Mouse (Mus musculus) thymus, adult 2 months (tissue): ENCODE measurements around the gene Zswim1. TPM values are rescaled to one million over a fixed set of nuclear protein-coding genes. Genes with fewer than 3 reads are reported as not detected.
A peak's percentile ranks its signal among the peaks of the same experiment; 100 is the strongest.
"Not testable (repeated sequence)": the region's sequence is repeated elsewhere in the genome, so short reads cannot be mapped to it uniquely, and the experiment has no call there.

Source experiments
- DNase-seq: peaks from one replicate; pipeline ENCODE4 v3.0.0; 2021
- H3K27ac ChIP-seq: fragments of 200-500 bp; 2 replicates; pipeline ENCODE4 v1.5.1; 2012; ENCODE audit warnings: low read length, control low read depth; ENCODE audit not compliant: control insufficient read depth, insufficient read depth
- H3K27me3 ChIP-seq: fragments of 200-500 bp; 2 replicates; pipeline ENCODE4 v1.6.1; 2012; ENCODE audit warnings: mild to moderate bottlenecking, low read length, moderate library complexity, mixed read lengths; ENCODE audit not compliant: control insufficient read depth, insufficient read depth
- H3K36me3 ChIP-seq: fragments of 200-500 bp; 2 replicates; pipeline ENCODE4 v1.6.1; 2012; ENCODE audit warnings: mild to moderate bottlenecking, low read length, moderate library complexity; ENCODE audit not compliant: control insufficient read depth, insufficient read depth
- H3K4me1 ChIP-seq: fragments of 200-500 bp; replicated peaks from 2 replicates; pipeline ENCODE4 v1.6.1; 2012; ENCODE audit warnings: low read length; ENCODE audit not compliant: control insufficient read depth, insufficient read depth
- H3K4me3 ChIP-seq: fragments of 200-500 bp; 2 replicates; pipeline ENCODE4 v1.5.1; 2012; ENCODE audit warnings: mild to moderate bottlenecking, low read length, control low read depth, moderate library complexity; ENCODE audit not compliant: control insufficient read depth, insufficient read depth
- CTCF ChIP-seq: fragments of 200-500 bp; IDR thresholded peaks from 2 replicates; pipeline ENCODE4 v1.5.1; 2012; ENCODE audit warnings: mild to moderate bottlenecking, control low read depth, low read length, moderate library complexity, borderline replicate concordance; ENCODE audit not compliant: control insufficient read depth, poor library complexity, insufficient read depth; ENCODE audit errors: extremely low read depth
- POLR2A ChIP-seq: fragments of 200-500 bp; IDR thresholded peaks from 2 replicates; pipeline ENCODE4 v1.6.1; 2012; ENCODE audit warnings: mild to moderate bottlenecking, low read length, control low read depth, moderate library complexity; ENCODE audit not compliant: control insufficient read depth, poor library complexity, insufficient read depth; ENCODE audit errors: extremely low read depth
- WGBS: fragments of 180-500 bp; shearing (Covaris S2); methylation state at CpG from one replicate; pipeline ENCODE4 v1.1.7; 2018; 5-methylcytosine and 5-hydroxymethylcytosine counted together
- polyA plus RNA-seq: library from polyadenylated mRNA; depleted of rRNA; stranded (reverse); fragments of >200 nt; gene quantifications from 2 replicates; pipeline ENCODE4 v1.2.3, GENCODE M21; 2012

Gene Zswim1
- polyA plus RNA-seq, 1 experiment: 9.5 TPM

DNA sequence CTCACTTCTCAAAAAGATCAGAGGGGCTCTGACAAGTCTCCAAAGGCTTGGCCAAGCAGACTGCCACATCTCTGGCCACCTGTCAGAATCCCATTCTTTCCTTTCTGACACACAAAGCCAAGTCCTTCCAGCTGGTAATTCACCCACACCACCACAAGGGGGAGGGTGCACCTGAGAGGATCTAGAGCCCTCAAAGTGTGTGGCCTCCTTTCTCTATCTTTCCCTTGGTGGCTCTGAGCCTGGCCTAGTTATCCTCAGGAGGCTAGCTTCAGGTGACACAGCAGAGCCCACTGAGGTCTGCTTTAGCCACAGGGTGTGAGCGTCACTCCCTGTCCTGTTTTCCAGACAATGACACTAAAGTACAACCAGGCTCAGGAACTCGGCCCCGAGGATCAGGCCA, 29.2 kb upstream of the Zswim1 start:
- no peak overlapping the region for H3K27ac ChIP-seq
- peak; percentile 70 for DNase-seq
- TF ChIP-seq CTCF (no peak; the same call in 1 of the 2 replicates), POLR2A (no peak)
- peaks cover 30% of the 10 kb centered on the region for H3K36me3 ChIP-seq
- WGBS: 99% methylated on average over 3 of the region's 3 CpGs
- H3K27me3 ChIP-seq: no peaks in the 10 kb centered on the region
- no peak overlapping the region for H3K4me3 ChIP-seq
- no peaks in the 10 kb centered on the region for H3K4me1 ChIP-seq

DNA sequence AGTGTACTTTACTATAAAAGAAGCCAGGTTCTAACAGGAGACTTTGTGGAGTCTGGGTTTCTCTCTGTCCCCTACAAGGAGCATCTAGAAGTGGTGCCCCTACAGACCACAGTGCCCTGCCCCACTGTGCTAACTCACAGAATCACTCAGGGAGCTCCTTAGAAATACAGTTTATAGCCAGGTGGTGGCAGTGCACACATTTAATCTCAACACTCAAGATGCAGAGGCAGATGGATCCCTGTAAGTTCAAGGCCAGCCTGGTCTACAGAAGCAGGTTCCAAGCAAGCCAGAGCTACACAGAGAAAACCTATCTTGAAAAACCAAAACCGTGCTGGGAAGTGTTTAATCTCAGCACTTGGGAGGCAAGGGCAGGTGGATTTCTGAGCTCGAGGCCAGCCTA, 28.7 kb upstream of the Zswim1 start:
- H3K36me3 ChIP-seq: peaks cover 30% of the 10 kb centered on the region
- WGBS: 95% methylated on average over 2 of the region's 2 CpGs
- no peak for DNase-seq

GRCm38 (mm10) chr2:164794293-164794692, 28.2 kb upstream of the Zswim1 start:
- no peaks in the 10 kb centered on the region for H3K4me1 ChIP-seq
- peaks cover 30% of the 10 kb centered on the region for H3K36me3 ChIP-seq
- 45% methylated on average over 5 of the region's 5 CpGs for WGBS
- H3K27ac ChIP-seq: no peak overlapping the region
- peak; percentile 72 for DNase-seq
- peak; percentile 49; the same call in 1 of the 2 replicates for TF ChIP-seq CTCF
- no peak for TF ChIP-seq POLR2A
- H3K27me3 ChIP-seq: no peaks in the 10 kb centered on the region
- H3K4me3 ChIP-seq: no peak overlapping the region

More for the DNA sequence above, 28.7 kb upstream of the Zswim1 start:
- no peaks in the 10 kb centered on the region for H3K27me3 ChIP-seq
- H3K27ac ChIP-seq: no peak overlapping the region
- no peak overlapping the region for H3K4me3 ChIP-seq
- no peaks in the 10 kb centered on the region for H3K4me1 ChIP-seq
- TF ChIP-seq CTCF (no peak), POLR2A (no peak)

DNA sequence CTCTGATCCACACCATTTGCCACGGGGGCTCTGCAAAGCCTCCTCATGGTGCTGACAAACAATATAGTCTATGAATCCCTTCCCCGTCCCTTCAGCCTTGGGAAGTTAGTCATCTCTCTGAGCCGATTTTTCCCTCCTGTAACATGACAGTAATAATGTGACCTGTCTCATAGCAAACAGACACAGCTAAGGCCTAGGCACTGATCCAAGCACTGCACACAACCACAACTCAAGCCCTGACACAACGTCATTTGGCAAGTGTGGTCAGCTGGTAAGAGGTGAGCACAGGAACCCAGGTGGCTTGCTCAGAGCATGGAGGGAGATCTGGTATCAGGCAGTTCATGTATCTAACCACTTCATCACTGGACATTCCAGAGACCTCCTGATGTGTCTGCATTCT, 26.6 kb upstream of the Zswim1 start:
- TF ChIP-seq POLR2A: no peak
- no peak for TF ChIP-seq CTCF
- Histone ChIP-seq H3K27me3 (no peaks in the 10 kb centered on the region), H3K36me3 (peaks cover 30% of the 10 kb centered on the region), H3K4me3 (no peak overlapping the region), H3K27ac (no peak overlapping the region), H3K4me1 (no peaks in the 10 kb centered on the region)
- 95% methylated on average over 4 of the region's 4 CpGs for WGBS
- no peak for DNase-seq

DNA sequence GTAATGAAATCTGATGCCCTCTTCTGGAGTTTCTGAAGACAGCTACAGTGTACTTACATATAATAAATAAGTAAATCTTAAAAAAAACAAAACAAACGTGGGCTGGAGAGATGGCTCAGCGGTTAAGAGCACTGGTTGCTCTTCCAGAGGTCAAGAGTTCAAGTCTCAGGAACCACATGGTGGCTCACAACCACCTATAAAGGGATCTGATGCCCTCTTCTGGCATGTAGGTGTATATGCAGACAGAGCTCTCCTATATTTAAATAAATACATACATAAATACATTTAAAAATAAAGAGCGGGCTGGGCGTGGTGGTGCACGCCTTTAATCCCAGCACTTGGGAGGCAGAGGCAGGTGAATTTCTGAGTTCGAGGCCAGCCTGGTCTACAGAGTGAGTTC, 23.9 kb upstream of the Zswim1 start:
- H3K27me3 ChIP-seq, DNase-seq, H3K4me1 ChIP-seq, H3K27ac ChIP-seq, H3K4me3 ChIP-seq: not testable (repeated sequence)
- WGBS: 87% methylated on average over 6 of the region's 6 CpGs
- peaks cover 22% of the 10 kb centered on the region for H3K36me3 ChIP-seq

DNA sequence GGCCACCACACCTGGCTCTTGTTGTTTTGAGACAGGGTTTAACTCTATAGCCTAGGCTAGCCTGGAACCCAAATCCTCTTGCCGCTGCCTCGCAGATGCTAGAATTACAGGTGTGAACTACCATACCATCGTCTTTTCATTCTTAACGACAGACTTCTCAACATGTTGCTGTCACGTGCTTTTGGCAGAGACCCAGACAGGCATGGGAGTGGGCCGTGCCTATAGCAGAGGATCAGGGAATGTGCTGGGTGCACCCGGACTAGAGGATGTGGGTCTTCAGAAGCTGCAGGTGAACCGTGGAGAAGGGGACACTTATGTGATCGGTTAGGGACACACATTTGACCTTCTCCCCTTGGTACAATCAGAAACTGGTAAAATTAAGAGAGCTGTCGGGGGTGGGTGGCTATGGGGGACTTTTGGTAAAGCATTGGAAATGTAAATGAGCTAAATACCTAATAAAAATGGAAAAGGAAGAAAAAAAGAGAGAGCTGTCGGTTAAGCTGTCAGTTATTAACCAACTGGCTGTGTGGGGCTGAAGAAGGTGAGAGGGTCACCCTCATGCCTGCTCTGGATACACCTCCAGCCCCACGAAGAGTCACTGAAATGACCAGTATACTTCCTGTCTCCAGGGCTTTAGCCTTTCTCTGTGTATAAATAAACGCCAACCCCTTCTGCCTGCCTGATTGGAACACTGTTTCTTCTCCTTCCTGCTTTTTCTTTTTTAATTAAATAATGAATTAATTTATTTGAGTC, 22.1 kb upstream of the Zswim1 start:
- TF ChIP-seq POLR2A (no peak), CTCF (no peak)
- WGBS: 96% methylated on average over 13 of the region's 13 CpGs

More for the DNA sequence above, 22.1 kb upstream of the Zswim1 start:
- Histone ChIP-seq H3K36me3 (peaks cover 12% of the 10 kb centered on the region), H3K27ac (no peak overlapping the region), H3K4me1 (peaks cover 9% of the 10 kb centered on the region), H3K4me3 (no peak overlapping the region), H3K27me3 (no peaks in the 10 kb centered on the region)
- no peak for DNase-seq
